Mouse (Mus musculus): Measurements from ENCODE around the gene Dync1i2. TPM values are rescaled to one million over a fixed set of nuclear protein-coding genes. Genes with fewer than 3 reads are reported as not detected.

The Dync1i2 gene
- polyA plus RNA-seq, 1 experiment, result 4.1 TPM

DNA sequence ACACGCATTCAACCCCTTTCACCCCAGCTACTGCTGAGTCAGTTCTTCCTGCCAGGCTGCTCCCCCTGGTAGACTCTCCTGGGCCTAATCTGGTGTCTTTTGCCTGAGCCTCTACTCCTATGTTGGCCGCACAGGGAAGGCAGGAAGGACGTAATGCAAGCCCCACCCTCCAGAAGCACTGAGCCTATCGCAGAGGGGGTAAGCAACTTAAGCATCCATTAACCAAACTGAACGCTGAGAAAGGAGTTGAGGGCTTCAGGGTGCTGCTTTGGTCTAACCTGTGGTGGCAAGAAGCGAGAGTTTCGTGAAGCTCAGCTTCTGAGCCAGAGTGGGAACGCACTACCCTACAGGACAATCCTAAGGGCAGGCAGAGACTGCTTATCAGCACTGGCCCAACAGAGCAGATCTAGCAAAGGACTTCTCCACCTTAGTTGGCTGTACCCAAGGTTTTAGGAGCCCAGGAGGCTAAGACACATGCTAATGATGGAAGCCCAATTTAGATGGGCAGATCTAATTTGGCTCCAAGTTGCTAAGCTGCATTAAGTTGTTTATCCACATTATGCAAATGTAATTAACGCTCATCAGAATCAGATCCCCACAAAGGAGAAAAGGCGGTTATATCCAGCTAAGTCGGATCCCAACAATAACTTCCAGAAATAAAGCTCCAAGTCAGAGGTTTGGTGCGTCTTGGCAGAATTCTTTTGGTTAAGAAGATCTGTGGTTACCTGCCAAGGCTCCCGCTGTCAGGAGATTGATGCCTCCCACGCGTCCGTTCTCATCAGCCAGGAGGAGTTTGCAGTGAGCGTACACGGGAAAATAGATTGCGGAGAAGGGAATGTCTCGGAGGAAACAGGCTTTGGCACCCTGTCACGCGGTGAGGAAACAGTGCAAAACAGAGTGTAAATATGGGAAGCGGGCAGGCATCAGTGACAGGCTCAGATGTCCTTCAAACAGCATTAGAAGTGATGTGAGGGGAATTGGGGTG, 67.6 kb downstream of the Dync1i2 start:
- TF ChIP-seq GATA1 (IDR thresholded peaks at IDR 0.05; ENCODE audit: low read length), result no peak

DNA sequence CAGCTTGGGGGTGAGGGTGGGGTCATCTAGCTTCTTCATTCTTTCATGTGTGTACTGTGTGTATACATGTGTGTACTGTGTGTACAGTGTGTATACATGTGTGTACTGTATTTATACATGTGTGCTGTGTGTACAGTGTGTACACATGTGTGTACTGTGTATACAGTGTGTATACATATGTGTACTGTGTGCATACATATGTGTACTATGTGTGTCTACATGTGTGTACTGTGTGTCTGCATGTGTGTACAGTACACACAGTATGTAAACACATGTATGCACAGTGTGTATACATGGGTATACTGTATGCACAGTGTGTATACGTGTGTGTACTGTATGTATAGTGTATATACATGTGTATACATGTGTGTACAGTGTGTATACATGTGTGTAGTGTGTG, 70.5 kb downstream of the Dync1i2 start:
- TF ChIP-seq GATA1 (IDR thresholded peaks at IDR 0.05; ENCODE audit: low read length), result no peak

DNA sequence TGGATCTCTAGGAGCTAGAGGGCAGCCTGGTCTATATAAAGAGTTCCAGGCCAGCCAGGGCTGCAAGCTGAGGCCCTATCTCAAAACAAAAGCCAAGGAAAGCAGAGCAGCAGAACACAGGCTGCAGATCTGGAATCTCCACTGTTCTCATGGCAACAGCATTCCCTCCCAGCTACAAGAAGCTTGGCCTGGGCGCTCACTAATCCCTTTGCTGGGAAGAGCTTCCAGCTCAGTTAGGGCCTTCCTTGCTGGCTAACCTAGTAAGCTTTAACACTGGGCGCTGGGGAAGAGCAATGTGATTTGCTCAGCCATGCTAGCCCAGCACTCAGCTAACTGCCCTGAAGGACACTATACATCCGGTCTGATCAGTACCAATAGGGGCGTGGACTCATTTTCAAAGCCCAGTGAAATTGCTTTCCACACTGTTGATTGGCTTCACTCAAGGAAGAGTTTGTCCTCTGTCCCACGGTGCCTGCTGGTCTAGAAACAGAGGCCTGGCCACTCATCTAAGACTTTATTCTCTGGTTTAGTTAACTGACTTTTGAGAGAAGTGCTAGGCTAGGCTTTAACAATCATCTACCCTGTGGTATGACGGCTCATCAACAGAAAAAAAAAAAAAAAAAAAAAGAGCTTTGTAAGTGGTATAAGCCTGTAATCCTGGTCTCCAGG, 78.7 kb downstream of the Dync1i2 start:
- TF ChIP-seq GATA1 (IDR thresholded peaks at IDR 0.05; ENCODE audit: low read length), result no peak

DNA sequence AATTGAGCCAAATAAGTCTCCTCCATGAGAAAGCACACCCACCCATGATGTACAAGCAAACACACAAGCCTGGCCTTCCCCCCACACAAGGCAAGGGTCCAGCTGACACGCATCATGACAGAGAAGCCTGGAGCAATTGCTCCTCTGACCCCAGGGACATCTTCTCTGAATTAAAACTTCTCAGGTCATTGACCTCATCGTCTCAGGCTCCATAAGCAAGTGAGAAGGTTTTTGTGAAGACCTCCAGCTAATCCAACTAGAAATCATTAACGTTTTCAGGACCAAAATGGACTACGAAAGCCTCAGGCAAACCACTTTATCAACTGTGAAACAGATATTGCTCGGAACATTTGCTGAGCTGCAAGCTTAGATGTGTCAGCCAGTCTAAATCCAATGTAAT, 80.1 kb downstream of the Dync1i2 start:
- no peak for TF ChIP-seq GATA1 (IDR thresholded peaks at IDR 0.05; ENCODE audit: low read length)

DNA sequence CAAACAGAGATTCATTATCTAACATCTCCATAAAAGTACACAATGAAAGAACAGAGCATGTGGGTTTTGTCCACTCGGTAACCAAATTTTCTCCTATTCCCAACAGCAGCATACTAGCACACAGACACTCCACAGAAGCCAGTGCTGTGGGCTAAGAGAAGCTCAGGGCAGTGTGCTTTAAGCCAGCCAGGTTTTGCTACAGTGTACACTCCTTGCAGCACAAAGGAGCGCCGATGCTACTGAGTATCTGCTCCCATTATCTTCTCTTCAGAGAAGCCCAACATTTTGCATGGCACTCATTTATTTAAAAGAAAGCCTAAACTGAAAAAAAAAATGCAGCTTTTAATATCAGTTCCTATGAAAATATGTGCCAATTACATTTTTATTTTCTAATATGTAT, 82.5 kb downstream of the Dync1i2 start:
- TF ChIP-seq GATA1 (IDR thresholded peaks at IDR 0.05; ENCODE audit: low read length), result no peak

DNA sequence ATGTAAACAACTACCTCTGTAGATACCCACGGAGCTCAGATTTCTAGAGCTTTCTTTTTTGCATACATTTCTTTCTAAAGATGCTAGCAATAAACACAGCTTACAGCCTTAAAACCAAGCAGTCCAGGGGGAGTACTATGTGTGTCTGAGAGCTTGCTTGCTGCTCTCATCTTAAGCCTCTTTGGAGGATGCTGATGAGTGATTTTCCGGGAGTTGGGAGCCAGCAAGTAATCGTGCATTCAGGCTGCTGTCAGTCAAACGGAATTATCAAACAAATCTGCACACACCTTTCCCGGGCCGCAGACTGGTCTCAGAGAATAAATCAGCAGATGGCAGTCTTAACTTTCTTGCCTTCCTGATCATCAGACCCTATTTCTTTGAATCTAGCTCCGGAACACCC, 83.0 kb downstream of the Dync1i2 start:
- no peak for TF ChIP-seq GATA1 (IDR thresholded peaks at IDR 0.05; ENCODE audit: low read length)

DNA sequence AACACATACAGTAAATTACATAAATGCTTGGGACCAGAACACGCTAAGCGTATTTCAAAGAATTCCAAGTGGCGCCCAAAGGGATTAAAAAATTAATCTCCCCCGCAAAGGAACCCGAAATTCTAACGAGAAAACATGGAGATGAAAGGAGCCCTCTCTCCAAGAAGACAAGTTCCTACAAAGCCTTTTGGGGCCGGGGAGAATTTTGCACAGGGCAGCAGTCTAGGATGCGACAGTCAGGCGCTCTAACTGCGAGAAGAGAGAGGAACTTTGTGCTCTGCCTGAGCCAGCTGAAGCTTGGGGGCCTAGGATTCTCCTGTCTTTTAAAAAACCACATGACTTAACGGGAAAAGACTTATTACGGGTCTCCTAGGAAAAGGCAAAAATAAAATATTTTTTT, 84.3 kb downstream of the Dync1i2 start:
- no peak for TF ChIP-seq GATA1 (IDR thresholded peaks at IDR 0.05; ENCODE audit: low read length)

DNA sequence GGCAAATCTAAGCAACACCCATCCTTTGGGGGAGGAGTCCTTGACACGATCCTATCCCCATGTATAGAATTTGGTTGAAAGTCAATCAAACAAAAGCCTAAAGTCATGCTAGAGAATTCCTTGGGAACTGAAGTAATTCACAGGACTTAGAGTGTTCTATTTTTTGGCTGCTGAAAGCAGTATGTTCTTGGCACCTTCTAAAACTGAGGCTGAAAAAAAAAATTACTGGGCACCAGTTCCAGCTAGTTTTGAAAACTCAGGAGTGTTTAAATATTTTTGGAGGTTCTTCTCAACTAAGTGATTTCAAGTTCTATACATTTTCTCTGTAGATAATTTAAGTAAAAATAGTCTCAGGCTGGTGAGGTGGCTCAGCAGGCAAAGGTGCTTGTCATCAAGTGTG, 86.0 kb downstream of the Dync1i2 start:
- no peak for TF ChIP-seq GATA1 (IDR thresholded peaks at IDR 0.05; ENCODE audit: low read length)

DNA sequence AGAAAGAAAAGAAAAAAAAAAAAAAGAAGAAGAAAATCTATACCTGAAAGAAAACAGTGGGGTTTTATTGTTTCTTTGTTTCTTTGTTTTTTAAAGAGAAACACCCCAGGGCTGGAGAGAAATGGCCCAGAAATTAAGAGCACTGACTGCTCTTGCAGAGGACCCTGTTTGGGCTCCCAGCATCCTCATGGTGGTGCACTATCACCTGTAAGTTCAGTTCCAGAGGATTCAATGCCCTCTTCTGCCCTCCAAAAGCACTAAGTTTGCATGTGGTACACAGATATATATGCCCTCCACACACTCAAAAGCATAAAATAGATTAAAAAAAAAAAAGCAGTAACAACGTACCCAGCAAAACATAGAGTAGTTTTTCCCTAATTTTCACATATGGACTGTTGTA, 87.2 kb downstream of the Dync1i2 start:
- TF ChIP-seq GATA1 (IDR thresholded peaks at IDR 0.05; ENCODE audit: low read length), result no peak

DNA sequence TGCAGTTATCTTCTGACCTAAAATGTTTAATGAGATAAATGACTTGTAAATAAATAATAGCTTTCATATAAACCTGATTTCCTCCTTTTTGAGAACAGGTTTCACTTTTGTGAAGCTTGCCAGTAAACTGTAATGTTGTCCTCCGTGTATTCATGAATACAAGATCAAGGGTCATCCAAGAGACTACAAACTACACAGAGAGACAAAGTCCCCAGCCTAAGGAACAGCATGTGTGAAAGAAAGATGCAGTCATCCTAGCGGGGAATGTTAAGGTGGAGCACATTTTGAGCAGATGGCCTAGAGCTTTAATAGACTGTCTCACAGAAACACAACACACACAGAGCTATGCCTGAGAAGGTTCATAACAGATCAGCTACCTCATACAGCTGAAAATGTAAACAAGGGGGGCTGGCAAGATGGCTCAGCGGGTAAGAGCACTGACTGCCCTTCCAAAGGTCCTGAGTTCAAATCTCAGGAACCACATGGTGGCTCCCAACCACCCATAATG, 90.7 kb downstream of the Dync1i2 start:
- TF ChIP-seq GATA1 (IDR thresholded peaks at IDR 0.05; ENCODE audit: low read length), result no peak

DNA sequence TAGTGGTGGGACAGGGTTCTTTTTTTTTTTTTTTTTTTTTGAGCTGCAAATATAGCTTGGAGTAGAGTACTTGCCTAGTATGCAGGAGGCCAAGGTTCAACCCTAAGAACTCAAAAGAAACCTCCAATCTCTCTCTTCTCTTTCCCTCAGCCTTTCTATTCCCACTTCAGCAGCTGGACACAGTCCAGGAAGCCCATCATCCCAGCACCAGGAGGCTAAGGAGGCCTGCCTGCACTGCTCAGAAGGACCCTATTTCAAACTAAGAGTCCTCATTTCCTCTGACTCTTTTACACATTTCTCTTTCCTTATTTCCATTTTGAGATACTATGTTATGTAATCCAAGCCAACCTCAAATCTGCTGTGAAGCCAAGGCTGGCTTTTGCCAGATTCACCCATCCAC, 91.7 kb downstream of the Dync1i2 start:
- no peak for TF ChIP-seq GATA1 (IDR thresholded peaks at IDR 0.05; ENCODE audit: low read length)

DNA sequence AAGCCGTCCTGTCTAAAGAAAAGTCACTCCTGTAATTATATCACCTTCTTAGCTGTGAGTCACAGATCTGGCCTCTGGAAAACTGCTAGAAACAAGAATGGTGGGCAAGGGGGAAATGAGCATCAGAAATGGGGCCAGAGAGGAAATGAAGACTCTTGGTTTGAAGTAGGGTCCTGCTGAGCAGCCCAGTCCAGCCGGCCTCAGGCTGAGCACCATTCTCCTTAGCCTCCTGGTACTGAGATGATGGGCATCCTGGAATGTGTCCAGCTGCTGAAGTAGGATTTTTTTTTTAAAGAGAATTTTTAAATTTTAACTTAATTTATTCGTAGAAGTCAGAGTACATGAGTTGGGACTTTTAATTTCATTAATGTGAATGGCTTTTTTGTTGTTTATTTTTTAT, 93.3 kb downstream of the Dync1i2 start:
- no peak for TF ChIP-seq GATA1 (IDR thresholded peaks at IDR 0.05; ENCODE audit: low read length)

DNA sequence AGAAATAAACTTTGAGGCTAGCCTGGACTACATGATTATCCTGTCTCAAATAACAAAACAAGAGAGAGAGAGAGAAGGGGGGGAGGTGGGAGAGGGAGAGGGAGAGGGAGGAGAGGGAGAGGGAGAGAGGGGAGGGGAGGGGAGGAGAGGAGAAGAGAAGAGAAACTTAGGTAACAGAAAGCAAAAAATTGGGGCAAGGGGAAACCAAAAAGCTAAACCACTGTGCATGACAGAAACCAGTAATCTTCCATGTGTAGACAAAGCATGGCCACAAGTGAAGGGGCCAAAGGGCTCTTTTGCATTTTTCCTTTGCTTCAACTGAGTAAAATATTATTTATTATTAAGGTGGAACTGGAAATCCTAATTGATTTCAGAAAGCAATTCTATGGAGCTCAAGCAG, 94.9 kb downstream of the Dync1i2 start:
- no peak for TF ChIP-seq GATA1 (IDR thresholded peaks at IDR 0.05; ENCODE audit: low read length)

DNA sequence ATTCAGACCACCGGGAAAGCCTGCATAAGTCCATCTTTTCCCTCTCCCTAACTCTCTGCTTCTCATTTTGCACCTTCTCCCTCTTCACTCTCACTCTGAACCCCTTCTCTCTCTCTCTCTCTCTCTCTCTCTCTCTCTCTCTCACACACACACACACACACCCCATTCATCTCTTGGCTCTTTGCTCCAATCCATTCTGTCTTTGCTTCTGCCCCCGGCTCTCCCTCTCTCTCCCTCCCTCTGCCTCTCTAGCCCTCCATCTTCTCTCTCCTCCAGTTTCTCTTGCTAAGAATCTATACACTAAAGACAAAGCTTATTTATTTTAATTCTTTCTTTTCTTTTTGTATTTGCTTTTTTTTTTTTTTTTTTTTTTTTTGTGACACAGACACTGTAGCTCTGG, 98.2 kb downstream of the Dync1i2 start:
- TF ChIP-seq GATA1 (IDR thresholded peaks at IDR 0.05; ENCODE audit: low read length), result no peak

DNA sequence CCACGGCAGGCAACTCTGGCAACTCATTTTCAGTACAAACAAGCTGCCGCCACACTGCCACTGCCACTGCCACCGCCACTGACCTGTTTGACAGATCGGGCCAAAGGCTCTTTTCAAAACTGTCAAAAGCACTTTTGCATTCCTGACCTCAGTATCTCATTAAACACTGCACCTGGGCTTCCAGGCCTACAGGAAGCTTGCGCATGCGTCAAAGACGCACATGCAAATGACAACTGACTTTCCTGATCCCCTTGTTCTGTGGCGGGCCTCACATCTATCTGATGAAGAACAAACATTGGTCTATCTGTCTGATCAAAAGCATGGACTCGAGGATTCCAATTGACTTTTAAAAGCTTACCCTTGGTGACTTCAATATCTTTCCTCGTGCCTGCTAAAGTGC, 100.6 kb downstream of the Dync1i2 start:
- no peak for TF ChIP-seq GATA1 (IDR thresholded peaks at IDR 0.05; ENCODE audit: low read length)

Other genes with a start within 250 kb of the Dync1i2 start
- gene Dcaf17, start 156.4 kb upstream of the Dync1i2 start, polyA plus RNA-seq (2012), result 5.5 and 7.5 TPM in 2 replicates
- 28.5 and 30.2 TPM in 2 replicates for gene Mettl8, start 156.1 kb upstream of the Dync1i2 start, polyA plus RNA-seq (2012)
- gene Cybrd1, start 93.8 kb upstream of the Dync1i2 start, polyA plus RNA-seq (2012), result not detected in 2 replicates
- gene Slc25a12, start 156.0 kb downstream of the Dync1i2 start, polyA plus RNA-seq (2012), result 5.0 and 11.6 TPM in 2 replicates
- 2.6 and 4.1 TPM in 2 replicates for gene Hat1, start 177.3 kb downstream of the Dync1i2 start, polyA plus RNA-seq (2012)
- gene Metap1d, start 241.6 kb downstream of the Dync1i2 start, polyA plus RNA-seq (2012), result 2.3 and 10.5 TPM in 2 replicates